Mouse (Mus musculus) embryonic stem cell, embryonic (primary cell): ENCODE results near the gene Bpifa6.
"Not testable (repeated sequence)": the region's sequence is repeated elsewhere in the genome, so short reads cannot be mapped to it uniquely, and the experiment has no call there.

Source experiments
- CTCF ChIA-PET, 4 experiments: fragments of 300-600 bp in 2 of 4; fragments of 350-600 bp in 2 of 4; sonication (Branson Sonifier 250); formaldehyde crosslinking; loops; one replicate each; lab custom pipeline; 2022; ENCODE audit warnings: inconsistent platforms in 2 of 4; lab: Charles Lee
- POLR2A ChIA-PET, 4 experiments: fragments of 300-600 bp in 2 of 4; fragments of 350-600 bp in 2 of 4; sonication (Branson Sonifier 250); formaldehyde crosslinking; loops; one replicate each; lab custom pipeline; 2022; ENCODE audit warnings: antibody characterized with exemption in 4 of 4, inconsistent platforms in 1 of 4; lab: Charles Lee

Gene Bpifa6

DNA sequence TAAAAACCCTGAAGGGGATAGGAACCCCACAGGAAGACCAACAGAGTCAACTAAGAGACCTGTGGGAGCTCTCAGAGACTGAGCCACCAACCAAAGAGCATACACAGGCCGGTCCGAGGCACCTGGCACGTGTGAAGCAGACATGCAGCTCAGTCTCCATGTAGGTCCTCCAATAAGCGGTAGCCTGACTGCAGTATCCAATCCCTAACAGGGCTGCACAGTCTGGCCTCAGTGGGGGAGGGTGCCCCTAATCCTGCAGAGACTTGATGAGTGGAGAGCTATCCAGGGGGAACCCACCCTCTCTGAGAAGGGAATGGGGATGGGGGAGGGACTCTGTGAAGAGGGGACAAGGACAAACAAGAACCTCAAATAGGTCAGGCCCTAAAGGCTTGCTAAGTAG, 31.0 kb downstream of the Bpifa6 start:
- ChIA-PET CTCF (interaction anchor here in 3 of 4 experiments (0.6 to 2.4 kb wide), 9 partner anchors 53 to 1173 kb away, joined by 3 to 6 read pairs (median 3); no protein-coding TSS in a partner anchor), POLR2A (interaction anchor here in 1 of 4 experiments (0.5 kb wide), 1 partner anchor 74 kb away, joined by 3 read pairs; no protein-coding TSS in a partner anchor)

- POLR2A ChIA-PET, result interaction anchor here in 1 of 4 experiments (0.5 kb wide), 1 partner anchor 74 kb away, joined by 3 read pairs; no protein-coding TSS in a partner anchor
- CTCF ChIA-PET, result interaction anchor here (0.6 to 2.4 kb wide), 10 partner anchors 33 to 1174 kb away, joined by 3 to 14 read pairs (median 4); no protein-coding TSS in a partner anchor
These were observed 31.6 kb downstream of the Bpifa6 start for GRCm38 (mm10) chr2:154006331-154006730.

GRCm38 (mm10) chr2:154007381-154007780, 32.6 kb downstream of the Bpifa6 start:
- CTCF ChIA-PET, result interaction anchor here in 1 of 4 experiments (1.5 kb wide), 1 partner anchor 313 kb away, joined by 3 read pairs; no protein-coding TSS in a partner anchor

DNA sequence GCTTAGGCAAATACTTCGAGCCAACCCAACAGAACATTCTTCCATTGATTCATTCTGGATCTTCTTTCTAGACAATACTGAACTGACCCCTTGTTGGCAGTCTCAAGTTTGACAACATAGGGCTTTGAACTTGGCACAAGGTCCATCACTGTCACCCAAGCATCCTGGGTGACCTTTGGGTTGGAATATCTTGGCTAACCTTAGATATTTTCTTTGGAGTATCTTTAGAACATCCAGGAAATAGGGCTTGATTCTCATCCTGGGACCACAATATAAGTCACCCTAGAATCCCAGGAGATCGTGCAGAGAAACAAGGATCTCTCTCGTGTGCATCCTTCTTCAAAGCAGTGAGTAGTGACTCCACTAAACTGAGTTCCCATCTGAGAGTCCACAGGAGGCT, 33.2 kb downstream of the Bpifa6 start, which contains the start of gene Bpifa2:
Bpifa2 (plus strand) TSS at position 301 of the 400 bp plus-strand sequence.
- POLR2A ChIA-PET, result no interaction called here

More at GRCm38 (mm10) chr2:154007381-154007780, 32.6 kb downstream of the Bpifa6 start:
- POLR2A ChIA-PET, result no interaction called here

DNA sequence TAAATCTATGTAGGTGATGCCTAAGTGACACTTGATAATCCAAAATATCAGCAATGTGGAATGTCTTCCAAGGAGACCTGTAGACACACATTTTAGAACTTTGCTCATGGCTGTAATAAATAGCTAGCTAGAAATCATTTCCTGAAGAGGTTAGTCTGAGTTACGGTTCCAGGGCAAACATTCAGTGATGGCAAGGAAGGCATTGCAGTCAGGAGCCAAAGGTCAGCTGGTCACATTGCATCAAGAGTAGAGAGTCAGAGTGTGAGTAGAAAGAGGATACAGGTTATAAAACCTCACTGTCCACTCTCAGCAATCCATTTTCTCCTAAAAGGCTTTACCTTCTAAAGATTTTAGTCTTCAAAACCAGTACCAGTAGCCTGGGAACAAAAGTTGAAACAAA, 43.2 kb downstream of the Bpifa6 start:
- POLR2A ChIA-PET, result no interaction called here
- CTCF ChIA-PET, result interaction anchor here in 1 of 4 experiments (1.2 kb wide), 1 partner anchor 64 kb away, joined by 3 read pairs; no protein-coding TSS in a partner anchor

More for the DNA sequence above, 33.2 kb downstream of the Bpifa6 start, which contains the start of gene Bpifa2:
- CTCF ChIA-PET, result no interaction called here

DNA sequence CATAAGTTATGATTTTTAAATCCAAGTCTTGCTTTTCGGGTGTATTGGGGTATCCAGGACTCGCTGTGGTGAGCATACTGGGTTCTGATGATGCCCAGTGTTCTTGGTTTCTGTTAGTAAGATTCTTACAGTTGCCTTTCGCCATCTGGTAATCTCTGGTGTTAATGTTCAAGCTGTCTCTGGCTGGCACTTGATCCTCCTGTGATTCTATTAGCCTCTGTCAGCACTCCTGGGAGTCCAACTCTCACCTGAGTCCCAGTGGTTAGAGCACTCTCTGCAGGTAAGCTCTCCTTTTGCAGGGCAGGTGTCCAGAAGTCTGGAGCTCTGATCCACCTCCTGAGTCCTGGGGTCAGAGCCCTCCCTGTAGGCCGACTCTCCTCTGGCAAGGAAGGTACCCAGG, 49.9 kb downstream of the Bpifa6 start:
- POLR2A ChIA-PET, CTCF ChIA-PET: not testable (repeated sequence)

GRCm38 (mm10) chr2:154038932-154039331, 64.2 kb downstream of the Bpifa6 start:
- POLR2A ChIA-PET, result interaction anchor here in 1 of 4 experiments (1.3 kb wide), 1 partner anchor 10 kb away, joined by 3 read pairs; no protein-coding TSS in a partner anchor
- CTCF ChIA-PET, result interaction anchor here (0.6 to 2.0 kb wide), 28 partner anchors 9 to 326 kb away, joined by 3 to 14 read pairs (median 4); no protein-coding TSS in a partner anchor

- ChIA-PET POLR2A (interaction anchor here in 1 of 4 experiments (0.7 kb wide), 1 partner anchor 13 kb away, joined by 3 read pairs; no protein-coding TSS in a partner anchor), CTCF (no interaction called here)
These were observed 70.0 kb downstream of the Bpifa6 start for GRCm38 (mm10) chr2:154044743-154045142.
